Mouse (Mus musculus): Measurements from ENCODE around the gene Acadm. TPM values are rescaled to one million over a fixed set of nuclear protein-coding genes. Genes with fewer than 3 reads are reported as not detected.

Gene Acadm
- polyA plus RNA-seq (2015; fragmentation: Nextera tagmentation; extraction: Ambion mirVana), result 133 and 157 TPM in 2 replicates

GRCm38 (mm10) chr3:153944335-153944990 is at the start of gene Acadm:
Gene Acadm (minus strand): TSS chr3:153944632.
- H3K9me3 ChIP-seq (replicated peaks; ENCODE audit: control insufficient read depth, low read length), result no peaks in the 10 kb centered on the region
- H3K27me3 ChIP-seq (ENCODE audit: control insufficient read depth, insufficient read depth, low read depth, low read length), result no peaks in the 10 kb centered on the region
- H3K9ac ChIP-seq (ENCODE audit: low read depth, low read length), result peak within 1 kb of the TSS; percentile 76
- H3K27ac ChIP-seq (ENCODE audit: low read length), result peak within 1 kb of the TSS; percentile 80
- H3K4me3 ChIP-seq (ENCODE audit: low read depth, low read length), result peak within 1 kb of the TSS; percentile 75
- H3K36me3 ChIP-seq (ENCODE audit: control insufficient read depth, insufficient read depth), result no peaks in the 10 kb centered on the region
- peak; percentile 95 for ATAC-seq (ENCODE audit: low read depth)
- peak within 1 kb of the TSS; percentile 88 for H3K4me2 ChIP-seq (ENCODE audit: low read depth, low read length)
- 0% methylated on average over 41 of the region's 41 CpGs for WGBS (ENCODE audit: insufficient replicate concordance)
- H3K4me1 ChIP-seq (ENCODE audit: control insufficient read depth, low read depth, low read length), result peaks cover 21% of the 10 kb centered on the region

- H3K27me3 ChIP-seq (ENCODE audit: control insufficient read depth, insufficient read depth, low read depth, low read length), result no peaks in the 10 kb centered on the region
- H3K27ac ChIP-seq (ENCODE audit: low read length), result no peak overlapping the region
- no peak overlapping the region for H3K4me2 ChIP-seq (ENCODE audit: low read depth, low read length)
- no peaks in the 10 kb centered on the region for H3K9me3 ChIP-seq (replicated peaks; ENCODE audit: control insufficient read depth, low read length)
- no peaks in the 10 kb centered on the region for H3K36me3 ChIP-seq (ENCODE audit: control insufficient read depth, insufficient read depth)
- H3K4me3 ChIP-seq (ENCODE audit: low read depth, low read length), result no peak overlapping the region
- 39% methylated on average over 10 of the region's 10 CpGs for WGBS (ENCODE audit: insufficient replicate concordance)
- H3K4me1 ChIP-seq (ENCODE audit: control insufficient read depth, low read depth, low read length), result no peaks in the 10 kb centered on the region
- ATAC-seq (ENCODE audit: low read depth), result peak; percentile 47; the same call in 1 of the 2 replicates
- no peak overlapping the region for H3K9ac ChIP-seq (ENCODE audit: low read depth, low read length)
Measured at GRCm38 (mm10) chr3:153984428-153985340, 40.3 kb upstream of the Acadm start.

DNA sequence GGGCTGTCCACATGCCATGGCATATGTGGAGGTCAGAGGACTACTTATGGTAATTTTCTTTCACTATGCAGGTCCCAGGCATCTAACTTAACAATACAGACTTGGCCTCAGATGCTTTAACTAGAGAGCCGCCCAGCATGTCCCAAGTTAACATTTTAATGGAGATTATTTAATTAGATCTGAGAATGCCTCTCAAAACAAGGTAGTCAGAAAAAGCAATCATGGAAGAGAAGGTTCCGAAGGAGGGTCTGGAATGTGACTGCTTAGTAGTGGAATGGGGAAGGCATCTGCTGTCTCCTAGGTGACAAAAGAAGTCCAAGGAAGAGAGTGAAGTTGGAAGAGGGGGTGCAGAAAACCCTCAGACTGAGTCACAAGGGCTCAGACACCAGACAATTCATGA is 36.2 kb upstream of the Acadm start:
- Histone ChIP-seq H3K36me3 (ENCODE audit: control insufficient read depth, insufficient read depth) (no peaks in the 10 kb centered on the region), H3K4me1 (ENCODE audit: control insufficient read depth, low read depth, low read length) (no peaks in the 10 kb centered on the region), H3K4me3 (ENCODE audit: low read depth, low read length) (no peak overlapping the region), H3K27me3 (ENCODE audit: control insufficient read depth, insufficient read depth, low read depth, low read length) (peaks cover 10% of the 10 kb centered on the region; the same call in 1 of the 2 replicates), H3K27ac (ENCODE audit: low read length) (no peak overlapping the region), H3K9ac (ENCODE audit: low read depth, low read length) (no peak overlapping the region), H3K9me3 (replicated peaks; ENCODE audit: control insufficient read depth, low read length) (no peaks in the 10 kb centered on the region), H3K4me2 (ENCODE audit: low read depth, low read length) (no peak overlapping the region)
- ATAC-seq (ENCODE audit: low read depth), result no peak
- WGBS (ENCODE audit: insufficient replicate concordance), result 66% methylated on average over 2 of the region's 2 CpGs

DNA sequence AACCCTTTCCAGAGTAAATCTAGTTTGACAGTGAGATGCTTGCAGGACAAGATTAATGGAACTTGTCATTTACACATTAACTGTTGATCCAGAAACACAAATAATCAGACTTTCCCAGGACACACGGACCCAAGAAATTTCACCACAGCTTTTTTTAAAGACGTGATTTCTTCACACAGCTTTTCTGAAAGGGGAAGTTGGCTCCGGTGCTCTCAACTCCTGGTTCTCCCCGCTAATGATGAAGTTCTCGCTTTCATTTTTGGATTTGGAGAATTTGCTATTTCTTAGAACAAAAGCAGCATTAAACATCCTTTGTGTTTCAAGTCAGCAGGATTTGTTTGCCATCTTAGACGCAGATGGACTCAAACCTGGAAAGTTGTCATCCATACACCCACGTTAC is 31.4 kb upstream of the Acadm start:
- Histone ChIP-seq H3K4me1 (ENCODE audit: control insufficient read depth, low read depth, low read length) (no peaks in the 10 kb centered on the region), H3K4me3 (ENCODE audit: low read depth, low read length) (no peak overlapping the region), H3K27me3 (ENCODE audit: control insufficient read depth, insufficient read depth, low read depth, low read length) (peaks cover 43% of the 10 kb centered on the region), H3K9ac (ENCODE audit: low read depth, low read length) (no peak overlapping the region), H3K9me3 (replicated peaks; ENCODE audit: control insufficient read depth, low read length) (no peaks in the 10 kb centered on the region), H3K36me3 (ENCODE audit: control insufficient read depth, insufficient read depth) (no peaks in the 10 kb centered on the region), H3K27ac (ENCODE audit: low read length) (no peak overlapping the region), H3K4me2 (ENCODE audit: low read depth, low read length) (no peak overlapping the region)
- ATAC-seq (ENCODE audit: low read depth), result no peak
- 40% methylated on average over 7 of the region's 7 CpGs for WGBS (ENCODE audit: insufficient replicate concordance)

GRCm38 (mm10) chr3:153975060-153975459 is 30.6 kb upstream of the Acadm start:
- Histone ChIP-seq H3K4me1 (ENCODE audit: control insufficient read depth, low read depth, low read length) (no peaks in the 10 kb centered on the region), H3K9ac (ENCODE audit: low read depth, low read length) (no peak overlapping the region), H3K27ac (ENCODE audit: low read length) (no peak overlapping the region), H3K4me2 (ENCODE audit: low read depth, low read length) (no peak overlapping the region), H3K9me3 (replicated peaks; ENCODE audit: control insufficient read depth, low read length) (no peaks in the 10 kb centered on the region), H3K4me3 (ENCODE audit: low read depth, low read length) (no peak overlapping the region), H3K36me3 (ENCODE audit: control insufficient read depth, insufficient read depth) (no peaks in the 10 kb centered on the region), H3K27me3 (ENCODE audit: control insufficient read depth, insufficient read depth, low read depth, low read length) (peaks cover 43% of the 10 kb centered on the region)
- WGBS (ENCODE audit: insufficient replicate concordance), result 14% methylated on average over 6 of the region's 6 CpGs
- ATAC-seq (ENCODE audit: low read depth), result no peak

DNA sequence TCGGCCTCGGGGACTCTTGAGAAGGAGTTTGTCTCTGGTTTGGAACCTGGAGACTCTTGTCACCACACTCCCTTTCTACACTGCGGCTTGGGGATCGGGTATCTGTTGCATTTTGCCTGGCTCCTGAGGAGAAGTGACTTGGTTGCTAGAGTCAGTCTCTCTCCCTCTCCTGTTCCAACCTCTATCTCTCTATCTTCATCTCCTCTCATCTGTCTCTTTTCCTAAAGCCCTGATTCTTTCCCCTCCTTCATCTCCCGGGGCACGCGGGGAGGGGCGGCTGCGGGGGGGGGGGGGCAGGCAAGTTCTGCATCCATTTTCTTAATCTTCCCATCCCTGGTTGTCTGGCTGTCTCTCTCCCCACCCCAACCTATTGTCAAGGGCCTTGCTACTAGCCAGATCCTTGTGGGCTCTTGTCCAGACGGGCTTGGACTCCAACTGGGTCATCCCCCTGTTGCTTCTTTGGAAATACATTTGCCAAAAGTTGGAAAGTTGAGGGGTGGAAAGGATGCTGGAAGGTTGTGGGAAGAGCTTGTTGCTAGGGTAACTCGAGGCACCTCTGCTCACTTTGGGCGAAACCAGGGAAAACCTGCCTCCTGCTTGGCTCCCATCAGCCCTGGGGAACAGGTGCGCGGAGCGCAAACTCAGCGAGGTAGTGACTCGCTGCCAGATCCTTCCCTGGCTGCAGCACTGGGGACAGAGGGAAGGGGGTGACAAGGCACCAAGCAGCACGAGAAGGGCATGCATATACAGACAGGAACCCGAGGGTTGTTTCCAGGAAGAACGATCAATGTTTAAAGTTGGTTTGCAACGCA is 29.7 kb upstream of the Acadm start:
- Histone ChIP-seq H3K27me3 (ENCODE audit: control insufficient read depth, insufficient read depth, low read depth, low read length) (peaks cover 43% of the 10 kb centered on the region), H3K4me3 (ENCODE audit: low read depth, low read length) (no peak overlapping the region), H3K9ac (ENCODE audit: low read depth, low read length) (no peak overlapping the region), H3K4me2 (ENCODE audit: low read depth, low read length) (no peak overlapping the region), H3K4me1 (ENCODE audit: control insufficient read depth, low read depth, low read length) (no peaks in the 10 kb centered on the region), H3K27ac (ENCODE audit: low read length) (no peak overlapping the region), H3K9me3 (replicated peaks; ENCODE audit: control insufficient read depth, low read length) (no peaks in the 10 kb centered on the region), H3K36me3 (ENCODE audit: control insufficient read depth, insufficient read depth) (no peaks in the 10 kb centered on the region)
- no peak for ATAC-seq (ENCODE audit: low read depth)
- 5% methylated on average over 21 of the region's 21 CpGs for WGBS (ENCODE audit: insufficient replicate concordance)

GRCm38 (mm10) chr3:153973171-153973948 is 28.9 kb upstream of the Acadm start, which contains the start of gene Slc44a5:
Gene Slc44a5 (plus strand): TSS chr3:153973436.
- H3K36me3 ChIP-seq (ENCODE audit: control insufficient read depth, insufficient read depth), result no peaks in the 10 kb centered on the region
- H3K4me1 ChIP-seq (ENCODE audit: control insufficient read depth, low read depth, low read length), result no peaks in the 10 kb centered on the region
- no peak for ATAC-seq (ENCODE audit: low read depth)

GRCm38 (mm10) chr3:153969451-153969850 is 25.0 kb upstream of the Acadm start:
- H3K36me3 ChIP-seq (ENCODE audit: control insufficient read depth, insufficient read depth), result no peaks in the 10 kb centered on the region
- H3K4me2 ChIP-seq (ENCODE audit: low read depth, low read length), result no peak overlapping the region
- no peaks in the 10 kb centered on the region for H3K9me3 ChIP-seq (replicated peaks; ENCODE audit: control insufficient read depth, low read length)
- ATAC-seq (ENCODE audit: low read depth), result no peak
- no peak overlapping the region for H3K9ac ChIP-seq (ENCODE audit: low read depth, low read length)
- H3K27me3 ChIP-seq (ENCODE audit: control insufficient read depth, insufficient read depth, low read depth, low read length), result peaks cover 23% of the 10 kb centered on the region
- WGBS (ENCODE audit: insufficient replicate concordance), result 58% methylated on average over 4 of the region's 4 CpGs
- H3K4me1 ChIP-seq (ENCODE audit: control insufficient read depth, low read depth, low read length), result no peaks in the 10 kb centered on the region
- no peak overlapping the region for H3K27ac ChIP-seq (ENCODE audit: low read length)
- no peak overlapping the region for H3K4me3 ChIP-seq (ENCODE audit: low read depth, low read length)

More at GRCm38 (mm10) chr3:153973171-153973948, 28.9 kb upstream of the Acadm start, which contains the start of gene Slc44a5:
- H3K4me3 ChIP-seq (ENCODE audit: low read depth, low read length), result peak within 1 kb of the TSS; percentile 32
- H3K4me2 ChIP-seq (ENCODE audit: low read depth, low read length), result peak within 1 kb of the TSS; percentile 43
- H3K27ac ChIP-seq (ENCODE audit: low read length), result no peak within 1 kb of the TSS
- H3K9ac ChIP-seq (ENCODE audit: low read depth, low read length), result no peak within 1 kb of the TSS
- H3K27me3 ChIP-seq (ENCODE audit: control insufficient read depth, insufficient read depth, low read depth, low read length), result peaks cover 41% of the 10 kb centered on the region
- WGBS (ENCODE audit: insufficient replicate concordance), result 2% methylated on average over 51 of the region's 66 CpGs
- no peaks in the 10 kb centered on the region for H3K9me3 ChIP-seq (replicated peaks; ENCODE audit: control insufficient read depth, low read length)
